Mouse (Mus musculus): Measurements from ENCODE around the gene Adamtsl1.
A peak's percentile ranks its signal among the peaks of the same experiment; 100 is the strongest.

Adamtsl1 gene

DNA sequence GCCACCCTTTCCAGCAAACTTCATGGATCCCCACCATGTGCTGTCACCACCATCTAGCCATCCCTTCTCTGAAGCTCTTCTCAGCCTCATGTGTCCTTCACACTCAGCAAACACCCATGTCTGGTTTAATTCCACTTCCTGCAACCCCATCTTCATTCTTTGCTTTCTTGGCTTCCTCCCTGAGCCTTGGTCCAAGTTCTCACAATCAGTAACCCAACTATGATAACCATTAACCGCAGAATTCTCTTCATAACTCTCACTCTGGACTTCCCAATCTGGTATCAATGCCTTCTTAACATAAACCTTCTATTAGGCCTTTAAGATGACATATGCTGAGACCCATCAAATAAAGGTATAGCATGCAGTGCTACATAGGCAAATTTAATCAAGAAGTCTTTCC is 815.5 kb downstream of the Adamtsl1 start:
- no peak for DNase-seq

GRCm38 (mm10) chr4:86335861-86336415 is 822.0 kb downstream of the Adamtsl1 start:
- peak; percentile 40 for DNase-seq

DNA sequence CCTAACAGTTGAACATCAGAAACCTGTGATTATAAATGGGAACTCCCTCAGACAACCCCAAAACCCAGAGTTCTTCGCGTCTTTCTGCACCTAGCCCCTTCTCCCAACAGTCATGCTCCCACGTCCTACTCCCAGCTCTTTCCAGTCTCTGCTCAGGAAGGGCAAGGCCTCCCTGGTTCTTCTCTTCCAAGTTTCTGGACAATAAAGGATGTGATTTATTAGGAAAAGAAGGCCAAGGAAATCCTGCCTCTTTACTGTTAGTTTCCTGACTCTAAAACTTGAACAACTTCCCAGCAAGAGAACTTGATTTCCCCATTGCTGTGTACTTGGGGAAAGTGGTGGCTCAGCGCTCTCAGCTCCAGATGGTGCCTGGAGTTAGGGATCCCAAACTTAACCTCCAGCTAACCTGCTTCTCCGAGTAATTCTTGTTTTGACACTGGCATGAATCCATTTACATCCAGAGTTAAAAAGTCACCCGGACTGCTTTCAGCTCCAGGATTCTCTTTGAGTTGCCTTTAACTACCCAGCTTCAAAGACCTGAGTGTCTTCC is 823.3 kb downstream of the Adamtsl1 start:
- peak; percentile 51 for DNase-seq

DNA sequence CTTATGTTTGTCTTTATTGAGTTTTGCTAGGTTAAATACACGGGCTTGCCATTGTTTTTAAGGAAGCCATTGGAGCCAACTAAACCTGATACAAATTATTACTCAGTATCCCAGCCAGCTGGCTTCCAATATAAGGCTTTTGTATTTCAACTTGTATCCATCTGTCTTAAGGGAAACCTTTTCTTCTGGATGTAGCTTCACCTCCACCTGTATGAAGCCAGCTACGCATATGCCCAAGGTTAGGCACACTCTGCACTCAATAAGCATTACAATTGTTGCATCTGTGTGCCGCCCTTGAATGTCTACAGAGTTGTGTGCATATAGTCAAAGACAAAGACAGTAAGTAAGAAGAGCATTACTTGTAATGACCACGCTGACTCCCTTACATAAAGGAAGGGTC is 835.4 kb downstream of the Adamtsl1 start:
- no peak for DNase-seq

GRCm38 (mm10) chr4:86352121-86352520 is 838.1 kb downstream of the Adamtsl1 start:
- no peak for DNase-seq

GRCm38 (mm10) chr4:86353550-86353949 is 839.6 kb downstream of the Adamtsl1 start:
- DNase-seq, result no peak

GRCm38 (mm10) chr4:86359398-86359797 is 845.4 kb downstream of the Adamtsl1 start:
- no peak for DNase-seq

DNA sequence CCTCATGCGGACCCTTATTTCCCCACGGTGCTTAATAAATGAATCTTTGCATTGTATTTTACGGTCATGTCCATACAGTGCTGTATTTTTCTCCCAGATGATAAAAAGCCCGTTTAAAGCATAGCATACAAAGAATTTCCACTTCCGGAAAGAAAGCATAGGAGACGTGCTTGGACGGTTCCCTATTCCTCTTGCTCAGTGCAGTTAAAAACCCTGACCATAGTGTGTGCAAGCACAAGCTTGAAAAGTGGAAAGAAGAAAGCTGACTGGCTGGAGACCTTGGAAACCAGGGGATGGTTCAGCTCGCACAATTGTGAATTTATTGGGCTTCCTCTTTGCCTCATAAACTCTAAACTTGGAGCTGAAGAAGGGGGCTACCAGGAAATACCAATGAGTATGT is 855.1 kb downstream of the Adamtsl1 start:
- DNase-seq, result no peak

DNA sequence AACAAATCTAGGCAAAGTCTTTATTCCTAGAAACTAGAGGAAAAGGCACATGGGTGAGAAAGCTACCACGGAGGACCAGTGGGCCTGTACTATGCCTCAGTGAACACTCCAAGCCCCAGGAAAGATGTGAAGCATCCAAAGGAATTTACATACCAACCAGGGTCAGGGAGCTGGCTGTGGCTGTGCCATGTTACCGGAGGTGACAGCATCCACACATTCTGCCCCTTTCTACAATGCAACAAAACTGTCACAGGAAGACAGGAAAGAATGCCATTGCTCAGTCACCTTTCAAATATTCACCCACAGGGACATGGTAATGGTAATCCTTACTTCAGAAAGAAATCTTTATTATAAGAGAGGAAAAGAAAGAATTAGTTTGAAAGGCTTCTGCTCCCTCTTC is 859.2 kb downstream of the Adamtsl1 start:
- DNase-seq, result no peak

- peak; percentile 62 for DNase-seq
These were observed 869.2 kb downstream of the Adamtsl1 start for GRCm38 (mm10) chr4:86383124-86383523.

GRCm38 (mm10) chr4:86385121-86385520 is 871.1 kb downstream of the Adamtsl1 start:
- no peak for DNase-seq

GRCm38 (mm10) chr4:86388430-86388829 is 874.5 kb downstream of the Adamtsl1 start:
- DNase-seq, result peak; percentile 76

GRCm38 (mm10) chr4:86391176-86391575 is 877.2 kb downstream of the Adamtsl1 start:
- DNase-seq, result no peak

- DNase-seq, result no peak
These were observed 881.7 kb downstream of the Adamtsl1 start for GRCm38 (mm10) chr4:86395636-86396035.

GRCm38 (mm10) chr4:86396672-86397288 is 882.8 kb downstream of the Adamtsl1 start:
- DNase-seq, result peak; percentile 40

- peak; percentile 35 for DNase-seq
These were observed 883.5 kb downstream of the Adamtsl1 start for GRCm38 (mm10) chr4:86397470-86397869.

DNA sequence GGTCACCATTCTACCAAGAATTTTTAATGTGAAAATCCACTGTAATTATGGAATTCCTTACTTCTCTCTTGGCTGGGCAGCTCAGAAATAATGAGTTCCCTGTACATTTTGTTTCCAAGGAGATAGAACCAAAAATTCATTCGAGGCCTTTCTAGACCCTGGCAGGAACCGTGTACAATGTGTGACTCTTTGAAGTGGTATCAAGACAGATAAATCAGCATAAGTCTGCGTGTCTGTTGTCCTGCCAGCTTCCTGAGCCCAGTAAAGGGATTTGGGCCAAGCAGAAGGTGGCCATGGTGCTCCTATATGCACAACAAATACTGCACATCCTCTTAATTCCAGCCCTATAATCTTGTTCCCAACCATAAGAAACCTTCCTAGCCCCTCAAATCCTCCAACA is 887.1 kb downstream of the Adamtsl1 start:
- no peak for DNase-seq

DNA sequence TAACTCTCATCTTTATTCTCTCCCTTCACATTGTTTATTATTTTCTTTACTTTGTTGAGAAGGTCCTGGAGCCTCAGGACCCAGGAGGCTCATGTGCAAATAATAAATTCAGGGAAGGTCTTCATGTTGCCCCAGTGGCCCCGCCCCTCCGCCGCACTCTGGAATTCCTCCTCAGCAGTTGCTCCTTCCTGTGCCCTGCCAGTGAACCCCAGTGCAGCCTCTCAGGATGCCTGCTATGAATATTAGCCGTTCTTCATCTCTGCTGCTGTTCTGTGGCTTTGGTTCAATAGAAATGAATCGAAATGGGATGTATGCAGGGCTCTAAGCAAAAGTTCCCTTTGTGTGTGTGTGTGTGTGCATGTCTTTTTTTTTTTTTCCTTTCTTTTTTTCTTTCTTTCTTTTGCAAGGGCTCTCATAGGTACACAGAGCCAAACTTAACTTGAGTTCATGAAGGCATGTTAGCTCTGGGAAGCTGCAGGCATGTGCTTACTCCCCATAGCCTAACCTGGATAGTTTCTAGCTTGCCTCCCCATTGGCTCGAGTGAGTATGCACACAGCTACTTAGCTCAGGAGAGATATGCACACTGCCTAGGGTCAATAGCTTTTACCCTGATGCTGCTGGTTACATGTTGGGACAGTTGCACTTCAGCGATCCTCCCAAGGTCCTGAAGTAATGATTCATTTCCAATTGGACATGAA is 892.7 kb downstream of the Adamtsl1 start:
- DNase-seq, result peak; percentile 68

DNA sequence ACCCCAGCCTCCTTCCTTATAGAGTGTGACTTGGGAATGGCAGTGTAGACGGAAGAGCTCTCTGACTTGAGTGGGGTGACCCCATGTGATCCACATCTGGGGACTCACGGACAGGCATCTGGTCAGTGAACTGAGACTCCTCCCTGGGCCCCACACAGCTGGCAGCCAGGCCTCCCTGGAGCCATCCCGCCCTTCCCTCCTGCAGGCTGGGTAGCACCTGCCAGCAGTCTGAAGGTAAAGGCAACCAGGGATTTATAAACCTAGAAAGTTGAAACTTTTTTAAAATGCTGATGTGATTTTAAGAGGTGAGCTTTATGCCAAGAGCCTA is 893.2 kb downstream of the Adamtsl1 start:
- no peak for DNase-seq

DNA sequence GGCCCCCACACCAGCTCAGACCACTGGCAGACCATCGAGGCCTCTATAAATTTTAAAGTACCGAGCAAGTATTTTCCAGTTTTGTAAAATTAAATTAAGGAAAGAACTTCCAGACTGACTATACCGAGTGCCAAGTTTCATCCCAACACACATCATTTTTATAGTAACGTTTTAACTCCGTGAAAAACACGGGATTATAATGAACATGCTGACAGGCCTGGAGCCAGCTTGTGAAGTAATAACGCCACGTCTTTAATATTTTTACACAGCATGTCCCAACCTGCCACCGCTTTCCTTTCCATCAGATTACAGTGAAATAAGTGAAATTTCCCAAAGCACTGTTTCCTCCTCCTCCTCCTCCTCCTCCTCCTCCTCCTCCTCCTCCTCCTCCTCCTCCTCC is 894.4 kb downstream of the Adamtsl1 start:
- no peak for DNase-seq

DNA sequence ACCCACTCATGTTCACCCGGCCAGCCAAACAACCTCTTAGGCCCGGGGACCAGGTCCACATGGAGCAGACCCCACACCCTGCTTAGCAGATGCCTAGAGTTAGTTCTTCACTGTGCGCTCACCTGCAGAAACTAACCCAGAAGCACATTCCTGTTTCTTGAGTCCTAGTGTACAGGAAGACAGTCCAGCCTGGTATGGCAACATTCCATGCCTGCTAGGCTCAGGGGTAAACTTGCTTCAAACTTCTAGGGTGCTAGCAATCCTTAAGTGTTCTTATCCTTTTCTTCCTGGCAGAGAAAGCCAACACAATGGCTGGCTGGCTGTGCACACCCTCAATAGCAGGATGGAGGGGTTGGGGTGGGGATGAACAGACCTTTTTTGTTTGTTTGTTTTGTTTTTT is 897.0 kb downstream of the Adamtsl1 start:
- DNase-seq, result no peak

- DNase-seq, result no peak
These were observed 899.4 kb downstream of the Adamtsl1 start for GRCm38 (mm10) chr4:86413388-86413787.

DNA sequence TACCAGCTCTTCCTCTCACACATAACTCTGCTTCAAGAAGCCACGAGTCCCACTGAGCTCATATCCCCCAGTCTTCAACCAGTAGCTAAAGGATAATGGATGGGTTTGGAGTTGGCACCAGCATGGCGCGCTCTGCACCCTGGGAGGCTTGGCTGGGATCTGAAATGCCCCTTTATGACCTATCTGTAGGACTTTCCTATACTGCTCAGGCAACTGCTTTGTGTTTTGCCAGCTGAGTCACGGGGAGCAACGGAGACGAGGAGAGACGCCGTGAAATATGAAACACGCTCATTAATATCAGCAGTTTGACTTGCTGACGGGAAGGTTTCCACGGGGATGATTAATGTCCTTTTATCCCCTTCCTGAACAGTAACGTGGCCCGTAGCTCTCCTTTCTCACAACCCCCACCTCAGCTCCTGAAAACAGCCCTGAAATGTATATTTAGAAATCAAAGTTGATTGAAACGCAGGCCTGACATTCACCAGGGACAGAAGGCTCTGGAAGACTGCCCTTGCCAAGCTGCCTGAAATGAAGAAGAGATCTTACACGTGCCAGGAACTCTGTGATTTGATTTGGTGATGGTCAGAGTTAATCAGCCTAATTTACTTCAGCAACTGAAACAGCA is 902.5 kb downstream of the Adamtsl1 start:
- DNase-seq, result no peak

DNA sequence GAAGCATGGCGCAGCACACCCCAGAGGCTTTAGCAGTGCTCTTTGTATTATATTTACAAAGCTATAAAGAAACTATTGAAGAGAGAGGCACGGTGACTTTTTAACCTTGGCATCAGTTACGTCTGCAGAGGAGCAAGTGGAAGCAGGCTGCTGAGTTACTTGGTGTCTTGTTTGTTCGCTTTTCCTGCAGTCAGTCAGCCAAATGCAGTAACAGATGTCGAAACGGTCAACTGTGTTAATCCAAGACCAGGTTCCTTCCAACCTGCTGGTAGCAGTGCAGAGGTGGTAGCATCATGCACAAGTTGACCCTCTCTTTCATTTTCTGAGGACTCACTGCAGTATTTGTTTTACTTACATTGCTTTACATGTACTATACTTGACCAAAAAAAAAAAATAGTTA is 908.6 kb downstream of the Adamtsl1 start:
- DNase-seq, result no peak

Data from kidney, postnatal 10 days (tissue).